Mouse (Mus musculus) ES-E14 (cell line): ENCODE measurements around the gene Hspe1.
"Not testable (repeated sequence)": the region's sequence is repeated elsewhere in the genome, so short reads cannot be mapped to it uniquely, and the experiment has no call there.

Source experiments
- CHD2 ChIP-seq: IDR thresholded peaks from 2 replicates; pipeline ENCODE4 v1.6.1; 2014; ENCODE audit warnings: mild to moderate bottlenecking, low read depth, low read length, inconsistent platforms
- HCFC1 ChIP-seq: IDR thresholded peaks from 2 replicates; pipeline ENCODE4 v1.6.1; 2012; ENCODE audit warnings: low read length, inconsistent platforms, borderline replicate concordance; ENCODE audit not compliant: insufficient read depth
- MAFK ChIP-seq: IDR thresholded peaks from 2 replicates; pipeline ENCODE4 v1.6.1; 2014; ENCODE audit warnings: mild to moderate bottlenecking, low read depth, low read length, inconsistent platforms; ENCODE audit not compliant: insufficient read depth
- ZC3H11A ChIP-seq: IDR thresholded peaks from 2 replicates; pipeline ENCODE4 v1.6.1; 2012; ENCODE audit warnings: low read depth, mild to moderate bottlenecking, inconsistent platforms, low read length, borderline replicate concordance
- ZNF384 ChIP-seq: IDR thresholded peaks from 2 replicates; pipeline ENCODE4 v1.6.1; 2012; ENCODE audit warnings: low read depth, low read length, inconsistent platforms

- not testable (repeated sequence) for TF ChIP-seq MAFK, CHD2, ZNF384, ZC3H11A, HCFC1
These were observed 36.2 kb downstream of the Hspe1 start for GRCm38 (mm10) chr1:55124136-55124535.
